Mouse (Mus musculus): Measurements from ENCODE around the gene Akap6.

Akap6 gene

DNA sequence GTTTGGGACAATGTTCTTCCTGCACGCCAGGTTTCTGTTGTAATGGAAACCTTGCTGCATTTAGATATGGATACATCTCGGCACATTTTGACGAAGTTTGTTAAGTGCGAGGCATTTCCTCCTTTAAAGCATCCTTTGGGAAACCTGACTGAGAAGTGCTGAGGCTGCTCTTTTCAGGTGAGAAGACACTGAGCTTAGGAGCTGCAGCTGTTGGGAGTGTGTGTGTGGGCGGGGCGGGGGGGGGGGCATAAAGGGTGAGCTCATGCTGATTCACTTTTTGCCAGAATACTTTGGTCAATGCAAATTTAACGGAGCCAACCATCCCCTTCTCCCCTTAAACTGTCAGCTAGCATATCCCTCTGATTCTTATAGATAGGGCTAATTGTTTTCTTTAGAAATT, 81.9 kb downstream of the Akap6 start:
- DNase-seq (ENCODE audit: low spot score): no peak

- DNase-seq (ENCODE audit: low spot score): no peak
Measured at GRCm38 (mm10) chr12:52782902-52783441, 83.8 kb downstream of the Akap6 start.

DNA sequence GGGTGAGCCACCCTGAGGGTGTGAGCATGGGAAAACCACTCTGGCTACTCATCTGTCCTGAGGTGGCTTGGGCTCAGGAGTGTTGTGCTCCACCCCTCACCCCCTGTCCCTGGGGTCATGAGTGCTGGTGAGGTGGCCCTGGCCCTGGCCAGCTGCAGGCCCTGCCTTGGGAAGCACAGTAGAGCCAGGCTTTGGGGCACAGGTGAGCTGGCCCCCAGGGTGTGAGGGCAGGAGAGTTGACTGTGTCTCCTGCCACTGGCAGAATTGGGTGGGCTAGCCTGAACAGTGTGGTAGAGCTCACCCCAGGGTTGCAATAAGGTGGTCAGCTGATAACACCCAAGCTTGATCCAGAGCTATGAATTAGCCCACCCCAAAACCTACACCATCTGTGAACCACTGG, 86.0 kb downstream of the Akap6 start:
- no peak for DNase-seq (ENCODE audit: low spot score)

DNA sequence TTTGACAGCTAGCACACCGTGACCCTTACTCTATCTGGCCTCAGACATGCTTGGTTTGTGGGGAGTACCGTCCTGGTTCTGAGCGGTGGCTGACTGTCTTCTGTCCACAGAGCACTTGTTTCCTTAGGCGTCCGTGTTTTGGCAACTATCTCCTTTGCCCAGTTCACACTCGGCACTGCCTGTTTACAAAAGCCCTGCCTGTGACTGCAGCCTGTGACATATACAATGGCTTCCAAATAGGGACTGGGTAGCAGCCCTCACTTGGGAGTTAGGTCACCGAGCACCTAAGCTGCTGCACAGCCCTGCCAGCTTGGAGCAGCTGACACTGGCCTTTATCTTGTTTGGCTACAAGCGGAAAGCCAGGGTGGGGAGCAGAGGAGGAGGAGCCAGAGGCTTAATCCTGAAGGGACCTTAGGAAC, 91.2 kb downstream of the Akap6 start:
- DNase-seq (ENCODE audit: low spot score): no peak

- DNase-seq (ENCODE audit: low spot score): no peak
Measured at GRCm38 (mm10) chr12:52794131-52794530, 94.9 kb downstream of the Akap6 start.

GRCm38 (mm10) chr12:52795551-52796470, 96.6 kb downstream of the Akap6 start:
- no peak for DNase-seq (ENCODE audit: low spot score)

GRCm38 (mm10) chr12:52796471-52796795, 97.2 kb downstream of the Akap6 start:
- no peak for DNase-seq (ENCODE audit: low spot score)

DNA sequence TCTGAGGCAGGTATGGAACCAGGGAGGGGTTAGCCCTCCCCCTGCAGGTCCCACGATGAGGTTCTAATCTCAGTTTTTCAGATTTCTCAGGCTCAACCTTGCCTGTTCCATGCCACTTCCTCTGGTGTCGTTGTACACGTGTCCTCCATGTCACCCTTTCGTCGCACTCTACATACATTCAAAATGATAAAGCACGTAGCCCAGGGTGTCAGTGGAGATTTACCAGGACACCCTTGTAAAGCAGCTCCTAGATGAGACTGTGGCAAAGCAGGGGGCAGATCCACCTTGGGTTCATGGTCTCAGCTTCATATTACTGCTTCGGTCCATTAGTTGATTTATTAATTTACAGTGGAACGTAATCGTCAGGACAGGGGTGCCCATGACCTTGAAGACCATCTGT, 100.5 kb downstream of the Akap6 start:
- no peak for DNase-seq (ENCODE audit: low spot score)

DNA sequence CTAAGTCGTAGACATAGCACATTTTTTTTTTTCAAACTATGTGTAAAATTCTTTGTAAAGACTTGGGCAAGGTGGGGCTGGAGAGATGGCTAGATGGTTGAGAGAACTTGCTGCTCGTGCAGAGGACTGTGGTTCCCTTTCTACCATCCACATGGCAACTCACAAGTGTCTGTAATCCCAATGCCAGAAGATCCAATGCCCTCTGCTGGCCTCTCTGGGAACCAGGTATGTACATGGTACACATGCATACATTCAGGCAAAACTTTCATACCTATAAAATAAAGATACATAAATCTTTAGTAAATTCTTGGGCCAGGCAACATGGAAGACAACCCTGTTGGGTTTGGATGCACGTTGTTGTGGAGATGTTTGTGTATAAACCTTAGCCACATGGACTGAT, 107.1 kb downstream of the Akap6 start:
- no peak for DNase-seq (ENCODE audit: low spot score)

DNA sequence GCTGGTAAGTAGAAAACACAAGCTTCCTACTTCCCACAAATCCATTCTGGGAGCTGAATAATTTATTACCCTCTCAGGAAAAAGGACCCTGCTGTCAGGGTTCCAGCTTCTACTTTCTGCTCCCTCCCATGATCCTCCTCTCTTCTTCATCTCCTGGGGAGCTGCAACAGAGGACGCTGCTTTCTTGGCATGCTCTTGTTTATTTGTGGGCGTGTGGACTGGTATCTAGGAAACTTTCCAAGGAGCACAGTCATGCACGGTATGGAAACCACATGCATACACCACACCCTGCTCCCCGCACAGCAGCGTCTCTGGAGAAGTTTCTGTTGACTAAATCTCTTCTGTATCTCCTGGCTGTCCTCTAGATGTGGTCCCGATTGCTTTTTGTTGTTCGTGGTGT, 119.4 kb downstream of the Akap6 start:
- DNase-seq (ENCODE audit: low spot score): no peak

GRCm38 (mm10) chr12:52824774-52825173, 125.6 kb downstream of the Akap6 start:
- no peak for DNase-seq (ENCODE audit: low spot score)

DNA sequence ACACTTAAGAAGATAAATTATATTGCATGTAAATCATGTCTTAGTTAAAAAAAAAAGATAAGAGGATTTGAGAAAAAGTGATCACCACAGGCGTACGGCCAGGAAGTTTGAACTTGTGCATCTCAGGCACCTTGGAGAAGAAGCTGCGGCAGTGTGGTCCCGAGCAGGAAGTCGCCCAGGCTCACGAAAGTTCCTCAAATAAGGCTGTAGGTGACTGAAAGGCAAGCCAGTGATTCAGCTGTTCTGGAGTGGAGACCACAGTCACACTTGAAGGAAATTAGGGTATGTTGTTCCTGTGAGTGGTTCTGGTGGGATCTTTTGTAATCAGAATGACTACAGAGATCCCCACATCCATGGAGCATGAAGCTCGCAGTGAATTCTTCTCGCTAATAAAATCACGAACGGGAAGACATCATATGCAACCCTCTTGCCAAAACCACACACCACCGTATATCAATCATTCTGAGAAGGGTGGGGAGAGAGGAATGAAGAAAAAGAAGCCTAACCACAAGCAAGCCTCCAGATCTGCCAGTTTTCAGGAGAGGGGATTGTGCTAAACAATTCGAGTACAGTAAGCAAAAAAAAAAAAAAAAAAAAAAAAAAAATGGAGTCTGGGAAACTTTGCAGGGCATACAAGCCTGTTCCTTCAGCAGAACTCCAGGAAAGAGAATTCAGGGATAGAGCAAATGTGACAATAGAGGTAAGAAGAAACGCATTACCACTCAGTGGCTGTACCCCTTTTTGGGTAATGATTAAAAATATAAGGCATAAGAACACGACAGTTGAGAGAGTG, 130.0 kb downstream of the Akap6 start:
- no peak for DNase-seq (ENCODE audit: low spot score)

- DNase-seq (ENCODE audit: low spot score): no peak
Measured at GRCm38 (mm10) chr12:52831782-52832181, 132.6 kb downstream of the Akap6 start.

DNA sequence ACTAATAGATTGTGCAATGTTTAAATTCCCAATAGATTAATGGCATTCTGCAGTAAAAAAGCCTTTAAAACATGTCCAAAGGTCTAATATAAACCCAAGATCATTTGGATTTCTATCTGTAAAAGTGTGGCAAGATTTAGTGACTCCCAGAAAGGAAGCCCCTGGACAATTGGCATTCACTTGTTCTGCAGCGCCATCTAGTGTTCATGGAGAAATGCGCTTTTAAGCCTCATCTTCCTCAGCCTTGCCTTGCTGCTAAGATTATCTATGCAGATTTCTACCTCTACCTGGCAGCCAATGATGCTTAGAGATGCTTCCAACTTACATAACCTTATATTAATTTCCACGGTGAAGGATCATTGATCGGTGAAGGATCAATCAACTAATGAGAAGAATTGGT, 133.0 kb downstream of the Akap6 start:
- peak; percentile 31 for DNase-seq (ENCODE audit: low spot score)

DNA sequence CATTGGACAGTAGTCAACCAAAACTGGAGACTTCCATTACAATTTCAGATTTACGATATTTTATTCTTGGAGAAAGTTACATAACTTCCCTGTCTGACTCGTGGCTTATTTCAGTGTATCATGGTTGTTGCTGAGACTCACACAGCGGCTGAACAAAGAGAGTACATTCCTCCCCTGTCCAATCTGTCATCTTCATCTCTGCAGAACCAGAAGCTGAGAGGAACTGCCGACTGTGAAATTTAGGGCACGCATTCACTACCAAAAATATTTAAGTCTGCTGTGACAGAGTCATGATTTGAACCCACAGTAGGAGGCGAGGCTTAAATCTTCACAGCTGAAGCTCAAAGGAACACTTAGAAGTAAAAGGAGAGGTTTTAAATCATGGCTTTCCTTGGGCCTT, 134.0 kb downstream of the Akap6 start:
- DNase-seq (ENCODE audit: low spot score): no peak

DNA sequence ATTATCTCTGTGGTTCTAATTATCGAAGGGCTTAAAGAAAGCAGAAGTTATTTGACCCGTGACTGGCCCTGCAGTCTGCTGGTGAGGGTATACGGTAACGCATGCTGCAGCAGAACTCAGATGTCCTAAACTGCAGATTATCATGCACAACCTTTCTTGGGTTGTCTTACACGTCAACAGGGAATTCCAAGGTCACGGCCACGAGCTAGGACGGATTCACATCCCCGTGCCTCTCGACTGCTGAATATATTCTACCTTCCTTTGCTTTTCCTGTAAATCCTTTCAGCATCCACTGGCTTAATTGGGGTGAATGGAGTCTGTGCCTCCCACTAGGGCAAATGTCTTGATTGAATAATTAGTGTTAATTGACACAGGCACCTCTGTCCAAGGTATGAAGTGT, 134.9 kb downstream of the Akap6 start:
- DNase-seq (ENCODE audit: low spot score): no peak

DNA sequence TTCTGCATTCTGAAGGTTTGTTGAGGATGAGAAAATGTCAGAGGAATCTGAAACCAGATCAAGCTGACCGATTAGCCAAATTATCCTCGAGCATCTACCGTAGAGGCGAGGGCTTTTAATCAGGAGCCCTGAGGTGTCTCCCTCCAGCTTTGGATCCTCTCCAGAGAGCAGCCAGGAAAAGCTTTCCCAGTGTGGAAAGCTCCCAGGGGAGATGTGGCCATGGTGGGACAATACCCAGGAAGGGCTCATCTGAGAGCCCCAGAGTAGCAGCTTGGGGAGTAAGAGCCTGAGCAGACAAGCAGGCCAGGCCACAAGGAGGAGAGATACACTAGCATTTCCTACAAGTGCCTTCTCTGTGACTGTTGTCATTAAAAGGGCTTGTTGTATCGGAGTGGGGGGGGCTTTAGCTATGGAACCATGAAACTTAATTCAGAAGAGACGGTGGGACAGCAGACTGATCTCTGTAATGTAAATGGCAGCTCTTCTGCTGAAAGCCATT, 135.6 kb downstream of the Akap6 start:
- DNase-seq (ENCODE audit: low spot score): no peak

DNA sequence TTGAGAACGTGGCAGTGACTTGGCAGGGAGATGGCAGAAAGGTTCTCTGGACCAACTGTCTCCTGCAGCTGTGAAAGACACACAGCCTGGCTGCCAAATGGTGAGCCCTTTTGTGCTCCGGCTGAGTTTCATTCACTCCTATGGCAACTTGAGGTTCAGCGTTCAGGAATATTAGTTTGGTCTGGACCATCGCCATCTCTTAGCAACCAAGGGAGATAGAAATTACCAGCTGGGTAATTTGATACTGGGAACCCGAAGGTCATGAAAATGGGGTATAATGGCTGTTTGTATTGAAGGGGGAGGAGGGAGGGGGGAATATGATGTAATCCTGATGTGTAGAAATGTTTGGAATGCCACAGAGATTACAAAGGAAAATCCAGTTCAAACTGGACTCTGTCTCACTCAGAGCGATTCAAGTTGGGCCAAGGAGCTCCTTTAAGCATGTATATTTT, 136.1 kb downstream of the Akap6 start:
- DNase-seq (ENCODE audit: low spot score): no peak

DNA sequence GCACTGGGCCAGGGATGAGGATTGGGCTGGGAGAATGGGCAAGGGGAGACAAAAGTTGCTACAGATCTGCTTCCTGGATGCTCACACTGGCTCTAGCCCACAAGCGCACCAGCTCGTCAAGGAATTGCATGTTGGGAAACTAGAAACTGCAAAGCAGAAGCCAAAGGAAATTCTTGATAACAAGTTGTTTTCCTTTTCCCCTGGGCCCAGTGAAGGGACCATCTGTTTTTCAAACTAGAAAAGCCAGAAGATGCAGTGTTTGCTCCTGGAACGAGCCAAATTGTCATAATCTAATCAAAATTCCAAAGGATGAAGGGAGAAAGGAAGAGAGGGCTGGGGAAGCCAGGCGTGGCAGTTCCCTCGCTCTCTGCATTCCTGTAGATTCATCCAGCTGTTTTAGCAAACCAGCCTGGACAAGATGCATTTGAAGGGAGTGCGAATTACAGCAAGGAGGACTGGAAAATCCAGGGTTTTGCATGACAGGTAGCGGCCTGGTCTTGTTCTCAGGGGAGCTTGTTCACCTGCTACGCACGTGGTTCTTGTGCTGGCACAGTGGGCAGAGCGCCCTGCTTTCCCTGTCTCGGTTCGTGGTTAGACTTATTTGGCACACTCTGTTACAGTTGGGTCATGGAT, 136.8 kb downstream of the Akap6 start:
- no peak for DNase-seq (ENCODE audit: low spot score)

DNA sequence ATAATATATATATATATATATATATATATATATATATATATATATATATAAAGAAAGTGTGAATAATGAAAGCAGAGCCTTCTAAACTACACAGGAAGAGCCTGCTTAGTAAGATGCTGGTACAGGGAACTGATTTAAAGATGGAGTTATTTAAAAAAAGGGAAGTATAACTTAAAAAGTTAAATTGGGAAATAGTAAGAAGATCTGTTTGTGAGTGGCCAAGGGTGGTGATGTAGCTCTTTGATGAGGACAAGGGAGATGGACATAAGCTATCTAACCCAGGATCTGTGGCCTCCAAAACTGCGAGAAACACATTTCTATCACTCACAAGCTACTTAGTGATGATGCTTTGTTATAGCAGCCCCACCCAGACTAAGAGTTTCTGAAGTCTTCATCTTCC, 146.8 kb downstream of the Akap6 start:
- DNase-seq (ENCODE audit: low spot score): no peak

GRCm38 (mm10) chr12:52847020-52847419, 147.8 kb downstream of the Akap6 start:
- no peak for DNase-seq (ENCODE audit: low spot score)

GRCm38 (mm10) chr12:52847830-52848518, 148.8 kb downstream of the Akap6 start:
- DNase-seq (ENCODE audit: low spot score): no peak
